Mouse (Mus musculus): ENCODE measurements around the gene Car15.

DNA sequence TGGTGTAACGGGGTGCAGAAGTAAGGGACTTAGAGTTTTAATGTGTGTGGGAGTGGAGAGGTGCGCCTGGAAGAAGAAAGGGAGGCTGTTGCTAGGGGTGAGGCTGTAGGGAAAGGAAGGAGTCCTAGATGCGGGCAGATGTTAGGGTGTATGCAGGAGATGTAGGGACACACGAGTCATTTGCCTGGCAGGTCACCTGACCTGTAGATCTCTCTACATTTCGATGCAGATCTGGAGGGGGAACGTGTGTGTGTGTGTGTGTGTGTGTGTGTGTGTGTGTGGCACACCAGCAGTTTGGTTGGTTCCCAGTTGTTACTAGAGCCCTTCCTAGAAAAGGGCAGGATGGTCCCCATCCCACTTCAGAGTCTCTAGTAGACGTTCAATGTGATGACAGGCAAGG, 33.2 kb downstream of the Car15 start:
- no peak for TF ChIP-seq POLR2A (IDR thresholded peaks at IDR 0.05; ENCODE audit: borderline replicate concordance, low read depth, low read length)
- no peak for TF ChIP-seq CTCF (IDR thresholded peaks at IDR 0.05; ENCODE audit: low read depth, low read length)

All from bone marrow macrophage, adult 2 months (primary cell).